Mouse (Mus musculus) small intestine, adult 2 months (tissue): ENCODE measurements around the gene Slco3a1. TPM values are rescaled to one million over a fixed set of nuclear protein-coding genes. Genes with fewer than 3 reads are reported as not detected.

Source experiments
- H3K27ac ChIP-seq: fragments of 200-500 bp; 2 replicates; pipeline ENCODE4 v1.5.1; 2012; ENCODE audit warnings: low read depth, low read length, control low read depth, inconsistent platforms; ENCODE audit not compliant: insufficient read depth
- H3K27me3 ChIP-seq: fragments of 200-500 bp; 2 replicates; pipeline ENCODE4 v1.6.1; 2012; ENCODE audit warnings: mild to moderate bottlenecking, moderate library complexity, low read length, inconsistent platforms; ENCODE audit not compliant: control insufficient read depth, insufficient read depth
- H3K36me3 ChIP-seq: fragments of 200-500 bp; 2 replicates; pipeline ENCODE4 v1.6.1; 2012; ENCODE audit warnings: mild to moderate bottlenecking, low read length, control low read depth, inconsistent platforms; ENCODE audit not compliant: control insufficient read depth, insufficient read depth
- H3K4me1 ChIP-seq: fragments of 200-500 bp; 2 replicates; pipeline ENCODE4 v1.6.1; 2012; ENCODE audit warnings: low read length, inconsistent platforms, mixed read lengths; ENCODE audit not compliant: control insufficient read depth, insufficient read depth, insufficient read length
- H3K4me3 ChIP-seq: fragments of 200-500 bp; 2 replicates; pipeline ENCODE4 v1.5.1; 2012; ENCODE audit warnings: low read depth, mild to moderate bottlenecking, control low read depth, inconsistent platforms, low read length, moderate library complexity
- CTCF ChIP-seq: fragments of 200-500 bp; IDR thresholded peaks from 2 replicates; pipeline ENCODE4 v1.5.1; 2012; ENCODE audit warnings: low read depth, mild to moderate bottlenecking, control low read depth, inconsistent platforms, low read length, moderate library complexity, mixed read lengths; ENCODE audit not compliant: insufficient replicate concordance, insufficient read length; ENCODE audit errors: extremely low read depth
- POLR2A ChIP-seq: fragments of 200-500 bp; IDR thresholded peaks from 2 replicates; pipeline ENCODE4 v1.6.1; 2012; ENCODE audit warnings: low read depth, mild to moderate bottlenecking, control low read depth, inconsistent platforms, low read length, moderate library complexity
- WGBS: fragments of 180-500 bp; shearing (Covaris S2); methylation state at CpG from one replicate; pipeline ENCODE4 v1.1.7; 2018; 5-methylcytosine and 5-hydroxymethylcytosine counted together
- polyA plus RNA-seq: library from polyadenylated mRNA; depleted of rRNA; stranded (reverse); fragments of >200 nt; gene quantifications from 2 replicates; pipeline ENCODE4 v1.2.3, GENCODE M21; 2012

Slco3a1 gene
- polyA plus RNA-seq, 1 experiment, result 15.3 TPM

GRCm38 (mm10) chr7:74499470-74499869 is 55.1 kb downstream of the Slco3a1 start:
- WGBS, result 79% methylated on average over 5 of the region's 5 CpGs
- Histone ChIP-seq H3K4me1 (peaks cover 23% of the 10 kb centered on the region; the same call in 1 of the 2 replicates), H3K36me3 (no peaks in the 10 kb centered on the region; the same call in 1 of the 2 replicates), H3K27ac (no peak overlapping the region), H3K4me3 (no peak overlapping the region), H3K27me3 (no peaks in the 10 kb centered on the region)
- TF ChIP-seq POLR2A, result no peak
- TF ChIP-seq CTCF, result no peak

GRCm38 (mm10) chr7:74498266-74498980 is 56.2 kb downstream of the Slco3a1 start:
- Histone ChIP-seq H3K4me3 (no peak overlapping the region), H3K27ac (no peak overlapping the region), H3K4me1 (peaks cover 23% of the 10 kb centered on the region; the same call in 1 of the 2 replicates), H3K27me3 (no peaks in the 10 kb centered on the region), H3K36me3 (no peaks in the 10 kb centered on the region; the same call in 1 of the 2 replicates)
- 67% methylated on average over 4 of the region's 4 CpGs for WGBS
- TF ChIP-seq POLR2A (no peak), CTCF (no peak)

GRCm38 (mm10) chr7:74497203-74497602 is 57.4 kb downstream of the Slco3a1 start:
- H3K27me3 ChIP-seq, result no peaks in the 10 kb centered on the region
- no peak overlapping the region for H3K27ac ChIP-seq
- no peak for TF ChIP-seq POLR2A
- no peak overlapping the region for H3K4me3 ChIP-seq
- H3K4me1 ChIP-seq, result peaks cover 23% of the 10 kb centered on the region; the same call in 1 of the 2 replicates
- H3K36me3 ChIP-seq, result no peaks in the 10 kb centered on the region; the same call in 1 of the 2 replicates
- 8% methylated on average over 2 of the region's 2 CpGs for WGBS

GRCm38 (mm10) chr7:74495451-74495850 is 59.1 kb downstream of the Slco3a1 start:
- Histone ChIP-seq H3K36me3 (no peaks in the 10 kb centered on the region; the same call in 1 of the 2 replicates), H3K27me3 (no peaks in the 10 kb centered on the region), H3K4me3 (no peak overlapping the region), H3K27ac (no peak overlapping the region), H3K4me1 (peaks cover 23% of the 10 kb centered on the region; the same call in 1 of the 2 replicates)
- TF ChIP-seq CTCF, result no peak
- TF ChIP-seq POLR2A, result no peak
- WGBS, result 33% methylated on average over 2 of the region's 2 CpGs

- H3K27me3 ChIP-seq, result no peaks in the 10 kb centered on the region
- no peaks in the 10 kb centered on the region for H3K36me3 ChIP-seq
- no peak overlapping the region for H3K27ac ChIP-seq
- H3K4me1 ChIP-seq, result peaks cover 15% of the 10 kb centered on the region; the same call in 1 of the 2 replicates
- TF ChIP-seq CTCF (no peak), POLR2A (no peak)
- H3K4me3 ChIP-seq, result no peak overlapping the region
- 89% methylated on average over 1 of the region's 1 CpGs for WGBS
These were observed 60.8 kb downstream of the Slco3a1 start for GRCm38 (mm10) chr7:74493775-74494174.

GRCm38 (mm10) chr7:74491683-74492355 is 62.8 kb downstream of the Slco3a1 start:
- Histone ChIP-seq H3K27ac (no peak overlapping the region), H3K36me3 (no peaks in the 10 kb centered on the region), H3K4me3 (no peak overlapping the region), H3K27me3 (no peaks in the 10 kb centered on the region), H3K4me1 (peaks cover 7% of the 10 kb centered on the region; the same call in 1 of the 2 replicates)
- TF ChIP-seq CTCF, result no peak
- TF ChIP-seq POLR2A, result no peak
- 78% methylated on average over 9 of the region's 9 CpGs for WGBS

- Histone ChIP-seq H3K27ac (no peak overlapping the region), H3K4me1 (no peaks in the 10 kb centered on the region), H3K36me3 (no peaks in the 10 kb centered on the region), H3K27me3 (no peaks in the 10 kb centered on the region), H3K4me3 (no peak overlapping the region)
- 61% methylated on average over 3 of the region's 3 CpGs for WGBS
- TF ChIP-seq CTCF (no peak), POLR2A (no peak)
These were observed 66.4 kb downstream of the Slco3a1 start for GRCm38 (mm10) chr7:74488141-74488540.

- Histone ChIP-seq H3K4me1 (no peaks in the 10 kb centered on the region), H3K27ac (no peak overlapping the region), H3K4me3 (no peak overlapping the region), H3K36me3 (no peaks in the 10 kb centered on the region), H3K27me3 (no peaks in the 10 kb centered on the region)
- 79% methylated on average over 3 of the region's 3 CpGs for WGBS
- TF ChIP-seq POLR2A (no peak), CTCF (no peak)
These were observed 66.9 kb downstream of the Slco3a1 start for GRCm38 (mm10) chr7:74487727-74488126.
